Mouse (Mus musculus) MEL (cell line): ENCODE measurements around the gene Ubxn4. TPM values are rescaled to one million over a fixed set of nuclear protein-coding genes. Genes with fewer than 3 reads are reported as not detected.
A peak's percentile ranks its signal among the peaks of the same experiment; 100 is the strongest.

Experiments used
- DNase-seq: peaks from one replicate; pipeline ENCODE4 v3.0.0; 2011; ENCODE audit warnings: low read depth, low spot score
- H3K27ac ChIP-seq: 2 replicates; pipeline ENCODE4 v1.5.1; 2012; ENCODE audit warnings: low read depth, mild to moderate bottlenecking, control low read depth, low read length, moderate library complexity; ENCODE audit not compliant: control insufficient read depth
- H3K27me3 ChIP-seq, 2 experiments: fragments of 150-350 bp in 1 of 2; sonication (generic) in 1 of 2; 2 replicates each; pipeline ENCODE4 v1.6.1; 2012; ENCODE audit warnings: low read length in 2 of 2, mild to moderate bottlenecking in 2 of 2, improper control_type of control experiment in 1 of 2, moderate library complexity in 1 of 2; ENCODE audit not compliant: insufficient read depth in 2 of 2, control insufficient read depth in 1 of 2
- H3K36me3 ChIP-seq, 2 experiments: 2 replicates each; pipeline ENCODE4 v1.6.1; 2012 to 2014; ENCODE audit warnings: low read length in 2 of 2, improper control_type of control experiment in 1 of 2, inconsistent platforms in 1 of 2, mild to moderate bottlenecking in 1 of 2; ENCODE audit not compliant: insufficient read depth in 2 of 2, control insufficient read depth in 1 of 2
- H3K4me1 ChIP-seq, 2 experiments: fragments of 150-350 bp in 1 of 2; sonication (generic) in 1 of 2; 2 replicates each; pipeline ENCODE4 v1.6.1; 2012; ENCODE audit warnings: low read length in 2 of 2, improper control_type of control experiment in 1 of 2, mild to moderate bottlenecking in 1 of 2; ENCODE audit not compliant: insufficient read depth in 2 of 2, control insufficient read depth in 1 of 2
- H3K4me3 ChIP-seq, 2 experiments: fragments of 150-350 bp in 1 of 2; sonication (generic) in 1 of 2; 2 replicates each; pipeline ENCODE4 v1.5.1; 2012; ENCODE audit warnings: low read depth in 2 of 2, low read length in 2 of 2, mild to moderate bottlenecking in 2 of 2, moderate library complexity in 2 of 2, control low read depth in 1 of 2, improper control_type of control experiment in 1 of 2; ENCODE audit not compliant: control insufficient read depth in 1 of 2, insufficient read depth in 1 of 2
- H3K79me2 ChIP-seq: 2 replicates; pipeline ENCODE4 v1.6.1; 2012; ENCODE audit warnings: mild to moderate bottlenecking, low read length, moderate library complexity; ENCODE audit not compliant: control insufficient read depth, poor library complexity, insufficient read depth
- H3K9ac ChIP-seq: 2 replicates; pipeline ENCODE4 v1.6.1; 2012; ENCODE audit warnings: low read depth, mild to moderate bottlenecking, control low read depth, low read length, moderate library complexity; ENCODE audit not compliant: control insufficient read depth, poor library complexity, severe bottlenecking
- H3K9me3 ChIP-seq: fragments of 150-350 bp; sonication (generic); replicated peaks from 2 replicates; pipeline ENCODE4 v1.6.1; 2012; ENCODE audit warnings: mild to moderate bottlenecking, low read length, improper control_type of control experiment, moderate library complexity; ENCODE audit not compliant: insufficient read depth
- BHLHE40 ChIP-seq: IDR thresholded peaks from 2 replicates; pipeline ENCODE4 v1.6.1; 2012; ENCODE audit warnings: low read depth, mild to moderate bottlenecking, inconsistent platforms, low read length, improper control_type of control experiment, borderline replicate concordance
- CHD1 ChIP-seq: IDR thresholded peaks from 2 replicates; pipeline ENCODE4 v1.6.1; 2012; ENCODE audit warnings: low read depth, mild to moderate bottlenecking, inconsistent platforms, low read length, improper control_type of control experiment
- CHD2 ChIP-seq: IDR thresholded peaks from 2 replicates; pipeline ENCODE4 v1.6.1; 2011; ENCODE audit warnings: low read length, improper control_type of control experiment
- E2F4 ChIP-seq: IDR thresholded peaks from 2 replicates; pipeline ENCODE4 v1.6.1; 2011; ENCODE audit warnings: low read depth, low read length, improper control_type of control experiment, borderline replicate concordance
- GABPA ChIP-seq: IDR thresholded peaks from 2 replicates; pipeline ENCODE4 v1.6.1; 2012; ENCODE audit warnings: low read depth, mild to moderate bottlenecking, inconsistent platforms, low read length, improper control_type of control experiment, moderate library complexity
- GATA1 ChIP-seq: IDR thresholded peaks from 2 replicates; pipeline ENCODE4 v1.6.1; 2011; ENCODE audit warnings: low read depth, low read length, improper control_type of control experiment
- MAZ ChIP-seq: IDR thresholded peaks from 2 replicates; pipeline ENCODE4 v1.6.1; 2012; ENCODE audit warnings: low read depth, mild to moderate bottlenecking, inconsistent platforms, low read length, improper control_type of control experiment
- MXI1 ChIP-seq: IDR thresholded peaks from 2 replicates; pipeline ENCODE4 v1.6.1; 2011; ENCODE audit warnings: mild to moderate bottlenecking, low read depth, low read length, improper control_type of control experiment
- NELFE ChIP-seq: IDR thresholded peaks from 2 replicates; pipeline ENCODE4 v1.6.1; 2011; ENCODE audit warnings: low read depth, low read length, improper control_type of control experiment
- POLR2A ChIP-seq, 2 experiments: IDR thresholded peaks; 2 replicates each; pipeline ENCODE4 v1.6.1; 2011 to 2012; ENCODE audit warnings: low read length in 2 of 2, mild to moderate bottlenecking in 2 of 2, control low read depth in 1 of 2, improper control_type of control experiment in 1 of 2, low read depth in 1 of 2, moderate library complexity in 1 of 2; ENCODE audit not compliant: control insufficient read depth in 1 of 2, insufficient read depth in 1 of 2, poor library complexity in 1 of 2
- POLR2AphosphoS2 ChIP-seq: IDR thresholded peaks from 2 replicates; pipeline ENCODE4 v1.6.1; 2011; ENCODE audit warnings: low read length, improper control_type of control experiment
- POLR2AphosphoS5 ChIP-seq: IDR thresholded peaks from 2 replicates; pipeline ENCODE4 v1.6.1; 2012; ENCODE audit warnings: low read depth, borderline replicate concordance, mild to moderate bottlenecking, inconsistent platforms, low read length, moderate library complexity, mixed read lengths
- SIN3A ChIP-seq: IDR thresholded peaks from 2 replicates; pipeline ENCODE4 v1.6.1; 2012; ENCODE audit warnings: low read length, improper control_type of control experiment, inconsistent platforms
- TAL1 ChIP-seq: IDR thresholded peaks from 2 replicates; pipeline ENCODE4 v1.6.1; 2012; ENCODE audit warnings: mild to moderate bottlenecking, inconsistent platforms, low read length, moderate library complexity, mixed read lengths
- TBP ChIP-seq: IDR thresholded peaks from 2 replicates; pipeline ENCODE4 v1.8.0; 2011; ENCODE audit warnings: low read depth, low read length, improper control_type of control experiment
- TCF12 ChIP-seq: IDR thresholded peaks from 2 replicates; pipeline ENCODE4 v1.6.1; 2014; ENCODE audit warnings: low read depth, mild to moderate bottlenecking, inconsistent platforms, low read length, improper control_type of control experiment, moderate library complexity
- ZMIZ1 ChIP-seq: IDR thresholded peaks from 2 replicates; pipeline ENCODE4 v1.6.1; 2012; ENCODE audit warnings: low read depth, mild to moderate bottlenecking, inconsistent platforms, low read length, improper control_type of control experiment, moderate library complexity
- polyA plus RNA-seq, 2 experiments: library from polyadenylated mRNA; stranded (reverse) in 1 of 2; unstranded in 1 of 2; fragments of >175 nt in 1 of 2; fragments of >200 nt in 1 of 2; gene quantifications; 2 replicates each; pipeline versions ENCODE4 v1.2.1 to v1.2.4; 2012; ENCODE audit warnings: low replicate concordance in 2 of 2, low read depth in 1 of 2; ENCODE audit not compliant: insufficient read length in 2 of 2, insufficient read depth in 1 of 2, missing spikeins in 1 of 2
- total RNA-seq: library from RNA; depleted of rRNA; stranded (reverse); fragments of 300-350 nt; gene quantifications from 2 replicates; pipeline ENCODE4 v1.2.3, GENCODE M21; 2012; rRNA removed

Ubxn4 gene
- 41.0 and 46.3 TPM in 2 replicates for total RNA-seq
- 10 to 100 TPM in 1 of 2 experiments, not detected in 1; 66.8 TPM for polyA plus RNA-seq

- Histone ChIP-seq H3K27ac (peak within 1 kb of the TSS; percentile 68), H3K9me3 (no peaks in the 10 kb centered on the region), H3K36me3 (peaks cover 2 to 14% of the 10 kb centered on the region in 2 experiments), H3K27me3 (no peaks in the 10 kb centered on the region), H3K4me1 (peaks cover 2 to 3% of the 10 kb centered on the region in 2 experiments; a peak in 2 of 4 replicates), H3K79me2 (peaks cover 27% of the 10 kb centered on the region), H3K9ac (peak within 1 kb of the TSS; percentile 87), H3K4me3 (peak within 1 kb of the TSS; percentile 73 to 87)
- DNase-seq, result no peak
- TF ChIP-seq GATA1, result no peak
- TF ChIP-seq TCF12, result no peak
- no peak for TF ChIP-seq CHD1
- no peak for TF ChIP-seq SIN3A
- no peak for TF ChIP-seq TBP
- TF ChIP-seq POLR2AphosphoS5, result no peak
- no peak for TF ChIP-seq GABPA
- TF ChIP-seq NELFE, result no peak
- TF ChIP-seq BHLHE40, result no peak
- TF ChIP-seq ZMIZ1, result no peak
- TF ChIP-seq POLR2AphosphoS2, result no peak
- no peak for TF ChIP-seq MAZ
- no peak for TF ChIP-seq TAL1
- no peak for TF ChIP-seq POLR2A (IDR thresholded peaks at IDR 0.05; ENCODE audit: control insufficient read depth in 1 of 2, insufficient read depth in 1 of 2, low read depth in 1 of 2, low read length in 2 of 2, poor library complexity in 1 of 2)
- no peak for TF ChIP-seq MXI1
- TF ChIP-seq E2F4, result no peak
- no peak for TF ChIP-seq CHD2
These were observed at the start of gene Ubxn4 for GRCm38 (mm10) chr1:128243627-128243995. TSS of gene Ubxn4 (plus strand) at chr1:128243964.

GRCm38 (mm10) chr1:128194011-128194410 lies 49.8 kb upstream of the Ubxn4 start:
- DNase-seq, result no peak
- Histone ChIP-seq H3K27me3 (no peaks in the 10 kb centered on the region), H3K4me1 (peaks cover 0 to 8% of the 10 kb centered on the region in 2 experiments; a peak in 1 of 4 replicates), H3K4me3 (no peak overlapping the region), H3K79me2 (no peaks in the 10 kb centered on the region), H3K36me3 (peaks cover 5 to 28% of the 10 kb centered on the region in 2 experiments; a peak in 3 of 4 replicates), H3K9ac (no peak overlapping the region), H3K9me3 (no peaks in the 10 kb centered on the region), H3K27ac (no peak overlapping the region)
- no peak for TF ChIP-seq GABPA
